Mouse (Mus musculus) olfactory bulb, adult 2 months (tissue): ENCODE results near the gene Gjb2.

Experiments used
- CTCF ChIP-seq: fragments of 200-500 bp; IDR thresholded peaks from 2 replicates; pipeline ENCODE4 v1.5.1; 2012; ENCODE audit warnings: low read depth, mild to moderate bottlenecking, low read length, moderate library complexity; ENCODE audit not compliant: insufficient read depth
- POLR2A ChIP-seq: fragments of 200-500 bp; IDR thresholded peaks from 2 replicates; pipeline ENCODE4 v1.6.1; 2012; ENCODE audit warnings: mild to moderate bottlenecking, low read depth, low read length, moderate library complexity; ENCODE audit not compliant: insufficient read depth

DNA sequence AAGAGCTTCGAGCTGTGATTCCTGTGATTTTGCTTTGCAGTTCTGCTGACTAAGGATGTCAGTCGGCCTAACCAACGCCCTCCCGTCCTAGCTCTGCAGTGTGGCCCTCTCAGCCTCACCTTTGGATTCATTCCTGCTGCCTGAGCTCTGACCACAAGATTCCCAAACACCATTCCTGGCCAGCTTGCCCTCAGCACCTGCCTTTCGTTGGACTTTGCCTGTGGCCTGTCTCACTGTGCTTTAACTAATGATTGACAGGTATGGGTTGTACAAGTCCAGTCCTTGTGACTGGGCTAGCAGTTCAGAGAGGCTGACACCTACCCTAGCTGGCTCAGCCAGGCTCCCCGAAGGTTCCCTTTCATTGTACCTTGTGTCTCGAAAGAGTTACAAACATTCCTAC, 15.4 kb downstream of the Gjb2 start:
- TF ChIP-seq CTCF (no peak), POLR2A (no peak)
